Mouse (Mus musculus) cerebellum, postnatal 14 days (tissue): Measurements from ENCODE around the gene Arhgap1.

Experiments used
- DNase-seq, 2 experiments: peaks; one replicate each; pipeline ENCODE4 v3.0.0; 2021; ENCODE audit warnings: mixed read lengths in 2 of 2

Gene Arhgap1

GRCm38 (mm10) chr2:91705736-91706135, 56.1 kb downstream of the Arhgap1 start:
- no peak for DNase-seq

- no peak for DNase-seq
These were observed 56.8 kb downstream of the Arhgap1 start for GRCm38 (mm10) chr2:91706456-91706855.

GRCm38 (mm10) chr2:91708361-91708760, 58.7 kb downstream of the Arhgap1 start:
- no peak for DNase-seq

DNA sequence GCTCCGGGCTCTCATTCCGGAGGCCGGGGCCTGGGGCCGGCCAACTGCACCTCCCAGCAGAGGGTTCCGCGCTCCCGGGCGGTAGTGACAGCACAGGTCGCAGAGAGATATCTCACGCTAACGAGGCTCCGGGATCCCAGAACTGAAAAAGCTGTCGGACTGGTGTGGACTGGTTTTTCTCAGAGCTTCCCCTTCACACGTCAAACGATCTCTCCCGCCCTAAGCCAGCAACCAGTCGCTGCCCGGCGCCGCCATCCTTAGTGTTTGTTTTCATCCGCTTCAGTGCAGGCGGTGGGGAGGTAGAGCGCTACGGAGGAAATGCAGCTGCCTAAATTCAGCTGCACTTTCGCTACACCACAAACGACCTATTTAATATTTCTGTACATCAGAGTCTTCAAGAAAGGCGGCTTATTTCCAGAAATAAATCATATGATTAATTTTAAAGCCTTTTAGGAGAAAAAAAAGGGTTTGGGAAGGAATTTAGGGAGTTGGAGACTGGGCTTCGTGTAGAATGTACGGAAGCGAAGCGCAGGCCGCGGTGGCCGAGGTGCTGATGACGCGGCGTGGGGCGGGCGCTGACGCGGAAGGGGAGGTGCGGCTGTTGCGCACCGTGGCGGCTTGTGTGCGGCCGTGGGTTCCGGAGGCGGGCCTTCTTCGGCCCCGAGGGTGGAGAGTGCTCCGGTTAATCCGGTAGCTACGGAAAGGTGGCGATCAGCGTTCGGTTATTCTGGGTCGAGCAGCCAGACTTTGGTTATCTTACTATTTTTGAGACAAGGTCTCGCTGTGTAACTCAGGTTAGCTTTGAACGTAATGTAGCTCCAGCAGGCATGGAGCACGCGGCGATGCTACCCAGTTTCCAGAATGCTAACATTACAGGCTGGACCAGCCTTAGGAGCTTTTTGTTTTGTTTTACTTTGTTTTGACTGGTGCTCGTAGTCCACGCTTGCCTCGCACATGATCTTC, 60.9 kb downstream of the Arhgap1 start, which contains the start of the genes Atg13 and Harbi1:
Atg13 (minus strand) TSS at position 305 of the 963 bp plus-strand sequence.
Harbi1 (plus strand) TSS at position 581 of the 963 bp plus-strand sequence.
- DNase-seq = peak; percentile 93 to 96

DNA sequence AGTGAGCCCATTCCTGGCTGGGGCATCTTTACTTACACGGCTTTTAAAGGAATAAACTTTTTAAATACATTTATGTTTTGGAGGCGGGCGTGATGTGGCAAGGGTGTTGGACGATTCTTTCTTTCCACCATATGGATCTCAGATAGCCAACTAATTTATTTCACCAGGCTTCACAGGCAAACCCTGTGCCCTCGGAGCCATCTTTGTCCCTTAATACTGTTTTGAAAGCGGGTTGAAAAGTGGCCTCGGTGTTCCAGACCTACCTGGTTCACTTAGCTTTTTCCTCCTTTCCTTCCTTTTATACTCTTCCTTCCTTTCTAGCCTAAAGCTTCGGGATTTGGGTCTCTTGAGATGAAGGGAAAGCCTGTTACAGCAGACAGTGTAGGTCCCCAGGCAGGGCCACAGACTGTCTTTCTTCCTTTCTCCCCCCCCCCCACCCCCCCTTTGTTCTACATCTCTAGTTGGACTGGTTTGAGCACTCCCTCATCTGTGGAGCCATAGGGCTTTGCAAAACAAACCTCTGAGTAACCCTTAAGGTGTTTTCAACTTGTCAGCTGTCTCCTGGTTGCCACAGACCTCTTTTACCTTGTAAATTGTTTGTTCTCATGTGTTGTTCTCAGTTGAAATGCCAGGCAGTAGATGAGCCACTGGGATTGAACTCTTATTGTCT, 61.7 kb downstream of the Arhgap1 start:
- no peak for DNase-seq

- no peak for DNase-seq
These were observed 65.3 kb downstream of the Arhgap1 start for GRCm38 (mm10) chr2:91714921-91715320.

DNA sequence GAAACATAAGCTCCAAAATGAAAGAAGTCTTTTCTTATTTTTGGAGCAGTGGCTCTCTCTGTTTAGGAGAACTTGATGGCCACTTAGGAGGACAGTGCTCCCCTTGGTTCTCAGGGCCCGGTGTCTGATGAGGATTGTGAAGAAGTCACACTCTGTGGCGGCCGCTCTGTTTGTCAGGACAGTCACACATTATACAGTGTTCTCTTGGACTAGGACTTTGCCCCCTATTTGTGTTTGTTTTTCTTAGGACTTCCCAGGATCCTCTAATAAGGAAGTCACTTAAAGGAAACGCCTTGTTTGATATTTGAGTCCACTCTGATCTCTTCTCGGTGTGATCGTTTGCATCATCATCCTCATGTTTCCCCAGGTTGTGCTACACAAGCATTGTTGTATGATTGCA, 68.6 kb downstream of the Arhgap1 start:
- no peak for DNase-seq
